Mouse (Mus musculus): ENCODE results near the gene Adam30. TPM values are rescaled to one million over a fixed set of nuclear protein-coding genes. Genes with fewer than 3 reads are reported as not detected.

Gene Adam30
- polyA plus RNA-seq, 1 experiment: not detected

DNA sequence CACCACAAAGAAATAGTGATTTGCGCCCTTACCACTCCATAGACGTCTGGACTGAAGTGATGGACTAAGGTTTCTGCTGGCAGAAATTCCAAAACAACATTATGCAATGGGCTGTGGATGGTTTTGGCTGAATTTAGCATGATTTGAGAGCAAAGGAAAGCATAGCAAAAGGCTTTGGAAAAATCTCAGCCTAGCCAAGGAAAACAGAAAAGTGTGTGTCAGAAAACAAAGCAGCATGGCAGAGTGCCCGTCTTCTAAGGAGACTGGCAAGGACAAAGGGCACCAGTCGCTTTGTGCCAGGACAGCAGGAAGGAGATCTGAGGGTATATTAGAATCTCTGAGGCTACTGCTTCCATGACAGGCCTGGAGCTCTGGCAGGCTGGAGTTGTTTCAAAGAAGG is 17.9 kb downstream of the Adam30 start:
- no peak for TF ChIP-seq CTCF (IDR thresholded peaks at IDR 0.05; ENCODE audit: borderline replicate concordance, insufficient read depth, low read length)
- TF ChIP-seq POLR2A (IDR thresholded peaks at IDR 0.05; ENCODE audit: low read depth, low read length): no peak
- Histone ChIP-seq H3K4me1 (ENCODE audit: control insufficient read depth, insufficient read depth, low read length) (0 out of 2 replicates have a peak, but pooled peaks cover 3% of the 10 kb centered on the region), H3K4me3 (ENCODE audit: insufficient read depth, low read length) (no peak overlapping the region), H3K27ac (ENCODE audit: insufficient read depth, low read length) (peak overlapping the region; percentile 88; the same call in 1 of the 2 replicates)

GRCm38 (mm10) chr3:98180805-98181204 is 20.4 kb downstream of the Adam30 start:
- TF ChIP-seq POLR2A (IDR thresholded peaks at IDR 0.05; ENCODE audit: low read depth, low read length) (no peak), CTCF (IDR thresholded peaks at IDR 0.05; ENCODE audit: borderline replicate concordance, insufficient read depth, low read length) (peak; percentile 50; the same call in 1 of the 2 replicates)
- 0 out of 2 replicates have a peak, but pooled peaks cover 3% of the 10 kb centered on the region for H3K4me1 ChIP-seq (ENCODE audit: control insufficient read depth, insufficient read depth, low read length)
- H3K4me3 ChIP-seq (ENCODE audit: insufficient read depth, low read length): no peak overlapping the region
- H3K27ac ChIP-seq (ENCODE audit: insufficient read depth, low read length): no peak overlapping the region

DNA sequence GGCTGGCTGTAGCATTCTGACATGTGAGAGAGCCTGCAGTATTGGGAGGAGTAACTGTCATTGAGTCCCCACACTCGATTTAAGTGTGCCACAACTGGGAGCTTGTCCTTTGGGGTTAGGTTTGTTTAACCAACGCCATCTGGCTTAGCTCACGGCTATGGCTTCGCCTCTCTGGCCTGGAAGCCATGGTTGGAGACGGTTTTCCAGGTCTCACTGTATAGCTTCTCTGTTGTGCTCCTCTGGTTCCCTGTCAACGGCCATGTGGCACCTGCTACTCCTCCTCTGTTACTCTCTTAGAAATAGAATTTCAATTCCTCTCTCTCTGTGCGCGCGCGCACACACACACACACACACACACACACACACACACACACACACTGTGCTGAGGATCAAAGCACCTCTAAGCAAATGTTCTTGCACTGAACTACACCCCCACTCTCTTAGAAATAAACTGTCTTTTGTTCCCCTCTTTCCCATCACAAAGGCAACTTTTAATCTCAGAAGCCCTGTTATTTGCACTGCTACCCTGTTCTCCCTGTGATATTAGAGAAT is 24.8 kb downstream of the Adam30 start:
- Histone ChIP-seq H3K4me3 (ENCODE audit: insufficient read depth, low read length) (no peak overlapping the region), H3K4me1 (ENCODE audit: control insufficient read depth, insufficient read depth, low read length) (no peaks in the 10 kb centered on the region), H3K27ac (ENCODE audit: insufficient read depth, low read length) (no peak overlapping the region)
- TF ChIP-seq POLR2A (IDR thresholded peaks at IDR 0.05; ENCODE audit: low read depth, low read length): no peak
- no peak for TF ChIP-seq CTCF (IDR thresholded peaks at IDR 0.05; ENCODE audit: borderline replicate concordance, insufficient read depth, low read length)

DNA sequence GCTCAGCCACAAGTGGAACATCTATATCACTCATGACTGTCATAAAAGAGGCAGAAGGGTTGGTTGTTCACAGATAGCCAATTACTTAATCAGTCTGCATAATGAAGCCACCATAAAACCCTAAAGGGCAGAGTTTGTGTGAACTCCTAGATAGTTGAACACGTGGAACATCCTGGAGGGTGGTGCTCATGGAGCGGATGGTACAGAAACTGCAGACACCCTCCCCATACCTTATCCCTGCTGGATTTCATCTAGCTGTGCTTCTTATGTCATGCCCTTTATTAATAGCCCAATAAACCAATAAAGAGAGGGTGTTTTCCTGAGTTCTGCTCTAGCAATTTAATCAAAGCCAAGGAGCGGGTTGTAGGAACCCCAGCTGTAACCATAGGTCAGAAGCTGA is 27.3 kb downstream of the Adam30 start:
- Histone ChIP-seq H3K4me1 (ENCODE audit: control insufficient read depth, insufficient read depth, low read length) (no peaks in the 10 kb centered on the region), H3K27ac (ENCODE audit: insufficient read depth, low read length) (no peak overlapping the region)
- TF ChIP-seq POLR2A (IDR thresholded peaks at IDR 0.05; ENCODE audit: low read depth, low read length): no peak
- no peak for TF ChIP-seq CTCF (IDR thresholded peaks at IDR 0.05; ENCODE audit: borderline replicate concordance, insufficient read depth, low read length)

GRCm38 (mm10) chr3:98197711-98198532 is 37.5 kb downstream of the Adam30 start:
- Histone ChIP-seq H3K4me3 (ENCODE audit: insufficient read depth, low read length) (no peak overlapping the region), H3K4me1 (ENCODE audit: control insufficient read depth, insufficient read depth, low read length) (no peaks in the 10 kb centered on the region), H3K27ac (ENCODE audit: insufficient read depth, low read length) (no peak overlapping the region)
- TF ChIP-seq POLR2A (IDR thresholded peaks at IDR 0.05; ENCODE audit: low read depth, low read length) (no peak), CTCF (IDR thresholded peaks at IDR 0.05; ENCODE audit: borderline replicate concordance, insufficient read depth, low read length) (no peak)

More for the DNA sequence above, 27.3 kb downstream of the Adam30 start:
- no peak overlapping the region for H3K4me3 ChIP-seq (ENCODE audit: insufficient read depth, low read length)

DNA sequence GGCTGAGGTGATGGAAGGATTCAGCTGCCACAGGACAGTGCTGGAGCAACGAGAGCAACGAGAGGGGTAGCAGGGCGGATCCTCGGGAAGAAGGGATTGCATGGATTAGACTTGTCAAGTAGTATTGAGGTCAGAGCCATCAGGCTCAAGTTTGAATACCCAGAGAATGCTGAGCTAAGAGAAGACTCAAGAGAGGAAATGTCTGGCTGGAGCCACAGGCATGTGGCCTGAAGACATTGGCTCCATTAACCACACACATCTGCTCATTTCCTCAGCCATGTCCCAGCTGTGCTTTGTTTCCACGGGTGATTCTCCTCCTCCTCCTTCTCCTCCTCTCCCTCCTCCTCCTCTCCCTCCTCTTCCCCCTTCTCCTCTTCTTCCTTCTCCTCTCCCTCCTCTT is 39.3 kb downstream of the Adam30 start:
- Histone ChIP-seq H3K4me1 (ENCODE audit: control insufficient read depth, insufficient read depth, low read length) (no peaks in the 10 kb centered on the region), H3K27ac (ENCODE audit: insufficient read depth, low read length) (no peak overlapping the region), H3K4me3 (ENCODE audit: insufficient read depth, low read length) (no peak overlapping the region)
- TF ChIP-seq CTCF (IDR thresholded peaks at IDR 0.05; ENCODE audit: borderline replicate concordance, insufficient read depth, low read length): no peak
- no peak for TF ChIP-seq POLR2A (IDR thresholded peaks at IDR 0.05; ENCODE audit: low read depth, low read length)

DNA sequence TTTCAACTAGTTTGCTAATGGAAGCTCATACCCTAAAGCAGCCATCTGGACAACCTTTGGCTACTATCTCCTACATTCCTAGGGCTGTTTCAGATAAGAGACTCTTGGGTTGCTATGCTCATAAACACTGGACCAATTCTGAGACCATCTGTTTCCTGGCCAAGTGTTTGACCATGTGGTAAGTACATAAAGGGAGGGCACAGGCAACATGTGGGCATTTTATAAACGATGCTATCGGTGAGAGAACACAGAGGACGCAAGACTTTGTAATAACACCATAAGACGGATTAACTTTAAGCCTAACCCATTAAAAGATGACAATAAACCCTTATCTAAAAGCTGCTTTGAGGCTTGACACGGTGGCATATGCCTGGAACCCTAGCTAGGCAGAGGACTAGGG is 42.9 kb downstream of the Adam30 start:
- H3K27ac ChIP-seq (ENCODE audit: insufficient read depth, low read length): no peak overlapping the region
- H3K4me1 ChIP-seq (ENCODE audit: control insufficient read depth, insufficient read depth, low read length): no peaks in the 10 kb centered on the region
- TF ChIP-seq POLR2A (IDR thresholded peaks at IDR 0.05; ENCODE audit: low read depth, low read length) (no peak), CTCF (IDR thresholded peaks at IDR 0.05; ENCODE audit: borderline replicate concordance, insufficient read depth, low read length) (no peak)
- no peak overlapping the region for H3K4me3 ChIP-seq (ENCODE audit: insufficient read depth, low read length)

- TF ChIP-seq POLR2A (IDR thresholded peaks at IDR 0.05; ENCODE audit: low read depth, low read length) (no peak), CTCF (IDR thresholded peaks at IDR 0.05; ENCODE audit: borderline replicate concordance, insufficient read depth, low read length) (no peak)
- Histone ChIP-seq H3K27ac (ENCODE audit: insufficient read depth, low read length) (no peak overlapping the region), H3K4me3 (ENCODE audit: insufficient read depth, low read length) (no peak overlapping the region), H3K4me1 (ENCODE audit: control insufficient read depth, insufficient read depth, low read length) (no peaks in the 10 kb centered on the region)
Measured at GRCm38 (mm10) chr3:98206977-98207376, 46.5 kb downstream of the Adam30 start.

DNA sequence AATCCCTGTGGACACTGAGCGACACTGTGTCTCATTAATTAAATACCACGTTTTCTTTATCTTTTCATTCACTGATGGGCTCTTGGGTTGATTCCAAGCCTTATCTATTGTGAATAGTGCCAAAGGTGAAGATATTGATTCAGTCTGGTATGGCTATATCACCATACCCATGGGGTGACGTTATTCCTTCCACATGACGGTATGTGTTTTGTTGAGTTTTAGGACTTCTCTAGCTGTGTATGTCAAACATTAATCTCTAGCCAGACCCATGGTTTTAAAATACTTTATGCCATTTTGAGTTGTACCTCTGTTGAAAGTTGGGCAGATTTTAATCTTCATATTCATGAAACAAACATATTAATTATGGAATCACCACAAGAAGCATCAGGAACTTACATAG is 48.7 kb downstream of the Adam30 start:
- H3K27ac ChIP-seq (ENCODE audit: insufficient read depth, low read length): no peak overlapping the region
- no peak for TF ChIP-seq POLR2A (IDR thresholded peaks at IDR 0.05; ENCODE audit: low read depth, low read length)
- TF ChIP-seq CTCF (IDR thresholded peaks at IDR 0.05; ENCODE audit: borderline replicate concordance, insufficient read depth, low read length): no peak
- no peaks in the 10 kb centered on the region for H3K4me1 ChIP-seq (ENCODE audit: control insufficient read depth, insufficient read depth, low read length)
- H3K4me3 ChIP-seq (ENCODE audit: insufficient read depth, low read length): no peak overlapping the region

DNA sequence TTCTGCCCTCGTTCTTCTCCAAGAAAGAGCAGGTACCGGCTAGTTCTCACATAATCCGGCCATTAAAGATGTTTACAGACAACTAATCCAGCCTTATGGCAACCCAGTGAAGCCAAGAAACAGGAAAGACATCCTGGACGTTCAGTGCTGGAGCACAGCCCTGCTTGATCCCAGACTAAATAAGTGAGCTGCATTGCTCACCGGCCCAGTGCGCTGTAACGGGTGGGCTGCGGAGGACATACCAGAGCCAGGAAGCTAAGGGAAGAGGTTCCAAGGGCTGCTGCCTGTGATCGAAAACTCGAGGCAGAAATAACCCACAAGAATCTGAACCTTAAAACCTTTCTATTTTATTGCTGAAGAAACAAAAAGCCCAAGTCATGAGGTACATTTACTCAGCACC is 50.4 kb downstream of the Adam30 start:
- TF ChIP-seq CTCF (IDR thresholded peaks at IDR 0.05; ENCODE audit: borderline replicate concordance, insufficient read depth, low read length): no peak
- no peak for TF ChIP-seq POLR2A (IDR thresholded peaks at IDR 0.05; ENCODE audit: low read depth, low read length)
- Histone ChIP-seq H3K4me3 (ENCODE audit: insufficient read depth, low read length) (no peak overlapping the region), H3K4me1 (ENCODE audit: control insufficient read depth, insufficient read depth, low read length) (no peaks in the 10 kb centered on the region), H3K27ac (ENCODE audit: insufficient read depth, low read length) (no peak overlapping the region)

All from embryonic fibroblast, embryonic 13.5 days (primary cell).